Mouse (Mus musculus) lung, embryonic 14.5 days (tissue): Measurements from ENCODE around the gene Rnf215. TPM values are rescaled to one million over a fixed set of nuclear protein-coding genes. Genes with fewer than 3 reads are reported as not detected.

Experiments used
- ATAC-seq: fragments of 200-750 bp; cut with Nextera tagmentation; 2 replicates; pipeline ENCODE4 v1.8.0; 2017; ENCODE audit warnings: mild to moderate bottlenecking, moderate TSS enrichment, moderate library complexity; ENCODE audit not compliant: insufficient read depth
- DNase-seq: peaks from one replicate; pipeline ENCODE4 v3.0.0-alpha.2; 2015
- H3K27ac ChIP-seq: fragments of 300-500 bp; sonication (generic); 2 replicates; pipeline ENCODE4 v1.5.1; 2014; ENCODE audit warnings: low read depth, mild to moderate bottlenecking, moderate library complexity
- H3K27me3 ChIP-seq: fragments of 300-500 bp; sonication (generic); 2 replicates; pipeline ENCODE4 v1.6.1; 2014; ENCODE audit warnings: low read length, control low read depth; ENCODE audit not compliant: insufficient read depth
- H3K36me3 ChIP-seq: fragments of 300-500 bp; sonication (generic); 2 replicates; pipeline ENCODE4 v1.6.1; 2014; ENCODE audit warnings: control low read depth; ENCODE audit not compliant: insufficient read depth
- H3K4me1 ChIP-seq: fragments of 300-500 bp; sonication (generic); 2 replicates; pipeline ENCODE4 v1.6.1; 2014; ENCODE audit warnings: antibody characterized with exemption, control low read depth; ENCODE audit not compliant: insufficient read depth
- H3K4me2 ChIP-seq: fragments of 300-500 bp; sonication (generic); 2 replicates; pipeline ENCODE4 v1.6.1; 2014; ENCODE audit warnings: mild to moderate bottlenecking
- H3K4me3 ChIP-seq: fragments of 300-500 bp; sonication (generic); 2 replicates; pipeline ENCODE4 v1.5.1; 2014; ENCODE audit warnings: low read depth, low read length
- H3K9ac ChIP-seq: fragments of 300-500 bp; sonication (generic); 2 replicates; pipeline ENCODE4 v1.6.1; 2014
- H3K9me3 ChIP-seq: fragments of 300-500 bp; sonication (generic); 2 replicates; pipeline ENCODE4 v1.6.1; 2016; ENCODE audit warnings: low read depth, low read length, control low read depth
- CTCF ChIP-seq: IDR thresholded peaks from 2 replicates; pipeline ENCODE4 v1.5.1; 2016; ENCODE audit warnings: antibody characterized with exemption, low read depth
- WGBS: fragments of 180-500 bp; shearing (Covaris S2); extraction: QIAGEN DNeasy Blood & Tissue Kit; methylation state at CpG from one replicate; pipeline ENCODE4 v1.1.7; 2014; 5-methylcytosine and 5-hydroxymethylcytosine counted together
- polyA plus RNA-seq: library from polyadenylated mRNA; unstranded; fragments of >200 nt; fragmentation: Nextera tagmentation; extraction: Ambion mirVana; gene quantifications from 2 replicates; pipeline ENCODE4 v1.2.1, GENCODE M21; 2014

The Rnf215 gene
- 32.6 and 33.0 TPM in 2 replicates for polyA plus RNA-seq

- Histone ChIP-seq H3K4me2 (peak within 1 kb of the TSS; percentile 92), H3K27ac (peak within 1 kb of the TSS; percentile 78; the same call in 1 of the 2 replicates), H3K9ac (peak within 1 kb of the TSS; percentile 96), H3K4me3 (peak within 1 kb of the TSS; percentile 83), H3K36me3 (peaks cover 36% of the 10 kb centered on the region), H3K9me3 (no peaks in the 10 kb centered on the region), H3K27me3 (no peaks in the 10 kb centered on the region), H3K4me1 (peaks cover 8% of the 10 kb centered on the region; the same call in 1 of the 2 replicates)
- DNase-seq (peak; percentile 94), ATAC-seq (peak; percentile 94)
- 2% methylated on average over 66 of the region's 66 CpGs for WGBS
- peak; percentile 72 for TF ChIP-seq CTCF
These were observed at the start of gene Rnf215 for GRCm38 (mm10) chr11:4134986-4135935. Rnf215 (plus strand) TSS chr11:4135202.

GRCm38 (mm10) chr11:4086246-4086645, 48.8 kb upstream of the Rnf215 start:
- Histone ChIP-seq H3K27ac (no peak overlapping the region), H3K9ac (no peak overlapping the region), H3K4me1 (no peaks in the 10 kb centered on the region), H3K9me3 (no peaks in the 10 kb centered on the region), H3K4me2 (no peak overlapping the region), H3K36me3 (peaks cover 1% of the 10 kb centered on the region; the same call in 1 of the 2 replicates), H3K4me3 (no peak overlapping the region), H3K27me3 (no peaks in the 10 kb centered on the region)
- ATAC-seq (no peak), DNase-seq (no peak)
- 59% methylated on average over 1 of the region's 1 CpGs for WGBS
- no peak for TF ChIP-seq CTCF

DNA sequence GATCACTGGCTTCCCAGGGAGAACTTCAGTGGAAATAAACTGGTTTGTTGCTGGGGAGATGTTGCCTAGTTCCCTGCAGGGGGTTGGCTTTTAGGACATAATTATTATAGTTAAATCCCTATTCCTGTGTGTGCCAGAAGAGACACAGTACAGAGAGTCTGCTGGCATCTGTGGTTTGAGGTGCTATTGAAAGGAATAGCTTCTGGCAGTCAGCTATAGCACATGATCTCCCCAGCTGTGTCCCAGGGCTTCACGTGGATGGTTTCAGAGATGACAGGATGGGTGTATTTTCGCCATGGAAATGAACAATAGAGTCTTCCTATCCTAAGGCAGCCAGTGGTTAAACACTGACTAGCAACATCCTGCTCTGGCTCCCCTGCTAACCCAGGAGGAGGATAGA, 47.7 kb upstream of the Rnf215 start:
- Histone ChIP-seq H3K27ac (no peak overlapping the region), H3K4me1 (no peaks in the 10 kb centered on the region), H3K9ac (no peak overlapping the region), H3K4me2 (no peak overlapping the region), H3K4me3 (no peak overlapping the region), H3K36me3 (peaks cover 9% of the 10 kb centered on the region; the same call in 1 of the 2 replicates), H3K27me3 (no peaks in the 10 kb centered on the region), H3K9me3 (no peaks in the 10 kb centered on the region)
- TF ChIP-seq CTCF, result no peak
- WGBS, result 51% methylated on average over 2 of the region's 2 CpGs
- ATAC-seq (no peak), DNase-seq (no peak)

DNA sequence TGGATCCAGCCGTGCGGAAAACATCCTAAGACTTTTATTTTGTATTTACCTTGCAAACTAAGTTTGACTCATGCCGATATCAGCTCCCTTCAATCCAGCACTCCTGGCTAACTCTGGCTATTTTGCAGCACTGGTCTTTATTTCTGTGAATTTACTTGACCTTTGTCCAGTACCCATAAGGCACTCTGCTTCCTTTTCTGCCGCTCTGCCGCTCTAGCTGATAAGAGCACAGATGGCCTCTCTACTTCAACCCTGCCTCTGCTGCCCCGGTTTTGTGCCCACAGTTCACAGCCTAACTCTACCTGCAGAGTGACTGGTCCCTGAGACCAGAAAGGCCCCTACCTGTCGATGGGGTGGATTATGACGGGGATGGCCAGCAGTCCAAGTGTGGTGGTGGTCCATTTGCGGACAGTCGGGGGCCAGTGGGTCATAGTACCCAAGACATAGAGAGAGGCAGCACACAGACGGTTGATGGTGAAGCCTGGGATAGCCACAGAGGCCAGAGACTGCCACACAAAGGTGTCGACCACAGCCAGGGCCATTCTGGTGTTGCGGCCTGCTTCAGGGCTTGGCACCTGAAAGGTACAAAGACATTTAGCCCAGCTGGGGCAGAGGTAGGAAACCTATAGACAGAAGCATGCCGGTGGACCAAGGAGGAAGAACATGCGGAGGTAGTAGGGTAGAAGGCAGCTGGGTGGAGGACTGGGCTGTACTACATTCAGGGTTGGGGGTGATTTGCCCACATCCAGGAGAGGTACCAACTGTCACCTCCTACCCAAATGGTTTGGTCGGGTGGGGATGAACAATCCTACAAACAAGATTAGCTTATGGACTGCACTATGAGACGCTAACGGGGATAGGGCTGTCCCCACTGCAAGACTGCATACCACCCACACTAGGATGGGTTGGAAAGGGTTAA, 41.3 kb upstream of the Rnf215 start:
- Histone ChIP-seq H3K27ac (no peak overlapping the region), H3K9ac (no peak overlapping the region), H3K4me2 (peak overlapping the region; percentile 92; the same call in 1 of the 2 replicates), H3K4me1 (peaks cover 6% of the 10 kb centered on the region; the same call in 1 of the 2 replicates), H3K4me3 (peak overlapping the region; percentile 58), H3K9me3 (no peaks in the 10 kb centered on the region), H3K36me3 (peaks cover 9% of the 10 kb centered on the region; the same call in 1 of the 2 replicates), H3K27me3 (no peaks in the 10 kb centered on the region)
- no peak for TF ChIP-seq CTCF
- no peak for ATAC-seq
- 78% methylated on average over 18 of the region's 18 CpGs for WGBS
- no peak for DNase-seq

DNA sequence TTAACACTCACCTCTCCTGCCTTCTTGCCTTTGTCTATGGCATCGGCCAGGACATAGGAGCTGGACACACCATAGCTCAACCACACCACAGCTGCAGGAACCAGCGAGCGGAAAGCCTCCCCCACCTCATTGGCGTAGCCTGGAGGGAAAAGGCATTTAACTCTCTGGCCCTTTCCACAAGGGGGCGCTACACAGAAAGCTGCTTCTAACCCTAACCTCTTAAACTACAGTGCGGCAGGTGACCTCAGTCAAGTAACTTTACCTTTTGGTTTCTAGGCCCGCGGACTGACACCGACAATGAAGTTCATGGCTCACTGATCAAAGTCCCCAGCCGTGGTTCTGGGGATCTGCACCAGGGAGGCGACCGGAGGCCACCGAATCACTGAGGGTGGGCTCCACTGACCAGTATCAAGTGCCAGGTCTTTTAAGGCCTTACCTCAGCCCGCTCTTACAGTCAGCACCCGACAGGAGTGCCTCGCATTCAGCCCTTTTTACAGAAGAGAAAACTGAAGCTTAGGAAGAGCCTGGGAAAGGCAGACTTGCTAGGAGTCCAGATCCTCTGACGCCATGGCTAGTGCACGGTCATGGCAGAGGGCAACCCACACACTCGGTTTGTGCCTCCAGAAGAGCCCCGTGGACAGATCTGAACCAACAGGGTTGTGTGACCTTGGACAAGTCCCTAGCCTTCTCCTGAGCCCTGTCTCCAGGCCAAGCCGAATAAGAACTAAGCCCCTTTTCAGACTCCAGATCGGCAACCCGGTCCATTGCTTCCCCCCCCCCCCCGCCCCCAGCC, 40.4 kb upstream of the Rnf215 start:
- ATAC-seq (no peak), DNase-seq (peak; percentile 77)
- Histone ChIP-seq H3K27ac (peak overlapping the region; percentile 78), H3K36me3 (peaks cover 9% of the 10 kb centered on the region; the same call in 1 of the 2 replicates), H3K27me3 (no peaks in the 10 kb centered on the region), H3K4me1 (peaks cover 6% of the 10 kb centered on the region; the same call in 1 of the 2 replicates), H3K4me2 (peak overlapping the region; percentile 92), H3K9me3 (no peaks in the 10 kb centered on the region), H3K9ac (peak overlapping the region; percentile 56), H3K4me3 (peak overlapping the region; percentile 58)
- TF ChIP-seq CTCF, result peak; percentile 83
- 9% methylated on average over 24 of the region's 24 CpGs for WGBS
